Mouse (Mus musculus) gastrocnemius, postnatal 4 days (tissue): Measurements from ENCODE around the gene Atrip. TPM values are rescaled to one million over a fixed set of nuclear protein-coding genes. Genes with fewer than 3 reads are reported as not detected.

Experiments used
- DNase-seq, 2 experiments: peaks; one replicate each; pipeline ENCODE4 v3.0.0; 2021 to 2022; ENCODE audit warnings: low spot score in 2 of 2, mixed read lengths in 2 of 2
- total RNA-seq, 2 experiments: library from RNA; stranded (reverse); gene quantifications; 2 replicates each; pipeline ENCODE4 v1.2.3; 2021

Gene Atrip
- total RNA-seq, 2 experiments from 2014 or later: 10.4 to 13.5 TPM

DNA sequence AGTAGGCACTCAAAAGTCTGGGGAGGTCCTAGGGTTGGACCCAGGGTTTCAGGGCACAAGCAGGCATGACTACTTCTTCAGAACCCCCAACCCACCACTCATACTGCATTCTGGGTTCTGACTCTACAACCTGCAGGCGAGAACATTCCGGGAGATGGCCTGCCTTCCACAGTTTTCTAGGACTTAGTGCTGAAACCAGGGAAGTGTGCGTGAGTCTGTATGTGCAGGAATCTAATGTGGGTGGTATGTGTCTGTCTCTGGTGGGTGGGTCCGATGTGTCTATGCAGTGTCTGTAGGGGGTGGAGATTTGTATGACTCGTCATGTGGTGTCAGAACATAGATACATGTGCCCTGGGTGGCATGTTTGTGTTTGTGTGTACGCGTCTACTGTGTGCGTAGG lies 24.4 kb upstream of the Atrip start:
- DNase-seq: no peak

DNA sequence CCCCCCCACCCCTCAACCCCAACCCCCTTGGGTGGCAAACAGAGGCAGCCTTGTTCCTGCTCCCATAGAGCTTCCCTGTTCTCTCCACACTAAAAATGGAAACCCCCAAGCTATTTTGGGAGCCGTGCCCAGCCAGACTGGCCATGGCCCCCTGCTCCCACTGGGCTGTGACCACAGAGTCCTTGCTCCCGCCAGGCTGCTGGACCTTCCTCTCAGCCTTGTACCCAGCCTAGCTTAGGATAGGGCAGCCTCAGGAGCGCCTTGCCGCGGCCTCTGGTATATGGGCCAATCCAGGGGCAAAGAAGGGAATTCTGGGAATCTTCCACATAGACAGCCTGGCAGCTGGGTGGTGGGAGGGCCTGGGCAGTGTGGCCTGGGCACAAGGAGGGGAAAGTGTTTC lies 23.9 kb upstream of the Atrip start:
- no peak for DNase-seq

DNA sequence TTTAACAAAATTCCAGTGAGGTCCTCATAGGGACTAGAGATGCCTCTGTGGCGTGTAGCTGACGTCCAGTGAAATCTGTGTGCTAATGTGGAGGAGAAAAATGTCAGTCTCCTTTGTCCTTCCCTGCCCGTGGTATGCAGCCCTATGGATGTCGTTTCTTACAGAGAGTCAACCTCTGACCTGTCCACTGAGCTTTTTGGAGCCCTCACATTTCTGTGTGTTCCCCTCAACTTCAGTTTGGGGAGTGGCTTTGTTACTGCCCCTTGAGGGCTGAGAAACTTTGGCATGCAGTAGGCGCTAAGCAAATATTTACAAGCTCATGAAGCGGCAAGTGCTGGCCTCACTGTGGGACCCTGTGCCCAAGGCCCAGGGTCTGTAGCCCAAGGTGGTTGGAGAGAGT lies 23.4 kb upstream of the Atrip start:
- DNase-seq: no peak

DNA sequence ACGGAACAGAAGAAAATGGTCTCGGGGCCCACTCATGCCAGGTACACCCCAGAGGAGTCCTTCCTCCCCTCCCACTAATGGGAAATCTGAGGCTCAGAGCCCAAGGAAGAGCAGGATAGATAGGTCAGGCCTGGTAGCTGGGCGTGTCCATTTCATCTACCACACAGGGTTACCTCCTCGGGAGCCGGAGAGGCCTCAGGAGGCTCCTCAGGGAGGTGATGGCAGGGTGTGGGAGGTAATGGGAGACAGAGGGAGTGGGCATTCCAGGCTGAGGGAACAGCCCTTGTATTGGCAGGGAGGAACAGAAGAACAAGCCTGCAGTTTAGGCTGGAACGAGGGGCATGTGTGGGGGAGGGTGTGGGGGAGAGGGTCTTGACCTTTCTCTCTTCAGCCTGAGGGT lies 22.9 kb upstream of the Atrip start:
- no peak for DNase-seq

DNA sequence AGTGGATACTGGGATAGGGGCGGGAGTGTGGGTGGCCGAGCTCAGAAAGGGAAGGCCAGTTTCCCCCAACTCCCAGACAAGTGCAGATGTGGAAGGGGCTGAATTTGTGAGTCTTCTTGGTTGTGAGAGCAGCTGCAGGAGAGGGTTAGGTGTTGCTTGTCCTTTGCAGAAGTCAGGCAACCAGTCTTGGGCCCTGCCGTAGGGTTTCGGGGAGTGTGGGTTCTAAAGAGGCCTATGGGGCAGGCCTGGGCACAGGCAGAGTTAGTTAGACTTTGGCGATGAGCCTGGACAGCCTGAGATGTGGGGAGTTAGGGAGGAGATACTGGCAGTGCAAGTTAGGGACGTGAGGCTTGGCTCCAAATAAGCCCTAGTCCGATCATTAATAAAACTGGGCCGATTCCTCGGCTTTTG lies 22.3 kb upstream of the Atrip start:
- no peak for DNase-seq

DNA sequence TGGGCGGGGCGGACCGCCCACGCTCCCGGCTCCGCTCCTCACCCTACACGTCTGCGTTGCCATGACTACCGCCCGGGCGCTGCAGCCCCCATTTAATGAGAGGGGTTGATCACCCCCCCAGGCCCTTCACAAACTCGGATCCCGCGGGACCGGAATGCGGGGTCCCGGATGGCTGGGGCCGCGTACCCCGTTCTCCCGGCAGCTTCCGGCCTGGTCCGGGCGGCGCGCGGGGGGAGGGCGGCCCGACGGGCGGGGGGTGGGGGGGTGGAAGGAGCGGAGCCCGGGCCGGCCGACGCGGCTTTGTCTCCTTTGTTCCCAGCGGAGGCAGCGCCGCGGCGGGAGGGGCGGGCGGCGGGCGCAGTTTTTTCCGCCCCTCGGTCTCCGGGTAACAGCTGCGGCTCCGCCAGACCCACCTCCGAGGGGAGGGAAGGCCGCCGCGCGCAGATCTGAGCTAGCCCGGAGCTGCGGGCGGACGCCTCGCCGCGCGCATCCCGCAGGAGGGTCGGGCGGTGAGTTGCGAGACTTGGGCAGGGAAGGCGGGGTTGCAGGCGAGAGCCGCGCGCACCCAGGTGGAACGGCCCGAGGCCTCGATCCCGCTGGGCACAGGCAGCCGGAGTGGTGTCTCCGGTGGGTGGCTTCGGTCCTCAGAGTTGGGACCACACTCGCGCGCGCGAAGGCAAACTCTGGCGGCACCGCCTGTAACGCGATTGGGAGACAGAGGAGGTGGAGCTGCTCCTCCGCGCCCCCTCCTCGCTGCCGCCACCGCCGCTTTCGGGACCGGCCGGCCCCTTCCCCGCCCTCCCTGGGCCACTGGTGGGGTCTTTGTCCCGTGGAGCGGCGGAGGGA lies 21.4 kb upstream of the Atrip start, which contains the start of gene Plxnb1:
Gene Plxnb1 (plus strand): TSS at position 253 of the 846 bp plus-strand sequence.
- peak; percentile 45 to 67 for DNase-seq

DNA sequence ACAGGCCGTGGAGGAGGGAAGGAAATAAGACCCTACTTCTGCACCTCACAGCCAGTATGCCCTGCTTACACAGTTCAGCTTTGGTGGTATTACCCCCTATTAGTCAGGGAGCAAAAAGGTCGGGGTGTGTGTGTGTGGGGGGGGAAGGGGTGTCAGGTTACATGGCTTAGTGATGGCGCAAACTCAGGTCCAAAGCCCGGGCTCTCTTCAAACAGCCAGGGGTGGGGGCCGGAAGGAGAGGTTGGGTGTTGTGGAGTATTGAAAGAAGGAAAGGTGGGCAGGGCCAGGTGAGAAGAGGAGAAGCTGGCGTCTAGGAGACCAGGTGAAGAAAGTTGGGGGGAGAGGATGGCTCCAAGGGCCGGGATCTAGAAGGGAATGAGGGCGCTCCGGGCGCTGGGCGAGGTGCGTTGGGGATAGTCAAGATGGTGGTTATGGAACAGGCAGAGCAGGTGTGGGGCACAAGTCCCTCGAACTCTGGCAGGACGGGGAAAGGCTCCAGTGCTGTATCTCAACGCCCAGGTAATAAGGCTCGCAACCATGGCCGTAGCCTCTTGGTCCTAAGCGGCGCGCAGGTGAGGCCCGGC lies 20.7 kb upstream of the Atrip start:
- no peak for DNase-seq

DNA sequence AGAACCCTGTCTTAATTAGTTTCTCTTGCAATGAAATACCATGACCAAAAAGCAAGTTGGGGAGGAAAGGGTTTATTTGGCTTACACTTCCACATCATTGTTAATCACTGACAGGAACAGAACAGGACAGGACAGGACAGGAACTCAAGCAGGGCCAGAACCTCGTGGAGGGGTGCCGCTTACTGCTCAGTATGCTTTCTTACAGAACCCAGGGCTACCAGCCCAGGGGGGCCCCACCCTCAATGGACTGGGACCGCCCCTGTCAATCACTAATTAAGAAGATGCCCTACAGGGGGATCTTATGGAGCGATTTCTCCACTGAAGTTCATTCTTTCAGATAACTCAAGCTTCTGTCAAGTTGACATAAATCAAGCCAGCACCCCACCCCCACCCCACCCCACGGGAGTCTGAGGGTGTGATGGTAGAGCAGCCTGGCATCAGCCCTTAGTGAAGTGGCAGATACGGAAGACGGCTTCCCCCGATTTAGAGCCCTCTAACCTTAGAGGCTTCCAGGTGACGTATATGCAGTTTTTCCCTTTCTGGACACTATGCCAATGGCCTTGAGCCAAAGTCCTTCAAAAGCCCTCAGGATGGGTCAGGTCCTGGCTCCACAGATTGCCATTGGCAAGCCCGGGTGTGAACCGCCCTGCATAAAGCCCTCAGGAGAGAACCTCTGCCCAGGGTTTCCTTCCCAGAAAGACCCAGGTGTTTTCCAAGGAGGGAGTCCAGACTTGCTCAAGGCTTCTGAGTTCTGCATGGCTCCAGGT lies 20.0 kb upstream of the Atrip start:
- no peak for DNase-seq

DNA sequence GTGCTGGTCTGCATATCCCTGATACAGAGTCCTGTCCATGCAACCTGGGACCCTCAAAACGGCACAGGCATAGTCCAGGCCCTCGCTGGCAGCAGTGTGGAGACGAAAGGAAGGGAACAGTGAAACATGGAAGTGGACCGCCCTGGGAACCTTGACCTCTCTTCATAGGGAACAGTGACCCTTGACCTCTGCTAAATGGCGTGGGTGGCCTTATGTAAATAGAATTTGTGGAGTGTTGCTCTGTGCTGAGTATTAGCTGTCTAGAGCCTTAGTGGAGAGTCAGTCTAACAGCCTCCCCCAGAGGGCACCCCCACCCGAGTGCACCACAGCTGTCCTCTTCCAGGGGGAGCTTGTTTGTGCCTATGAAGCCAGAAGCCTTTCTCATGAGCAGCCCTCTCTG lies 18.9 kb upstream of the Atrip start:
- DNase-seq: no peak

DNA sequence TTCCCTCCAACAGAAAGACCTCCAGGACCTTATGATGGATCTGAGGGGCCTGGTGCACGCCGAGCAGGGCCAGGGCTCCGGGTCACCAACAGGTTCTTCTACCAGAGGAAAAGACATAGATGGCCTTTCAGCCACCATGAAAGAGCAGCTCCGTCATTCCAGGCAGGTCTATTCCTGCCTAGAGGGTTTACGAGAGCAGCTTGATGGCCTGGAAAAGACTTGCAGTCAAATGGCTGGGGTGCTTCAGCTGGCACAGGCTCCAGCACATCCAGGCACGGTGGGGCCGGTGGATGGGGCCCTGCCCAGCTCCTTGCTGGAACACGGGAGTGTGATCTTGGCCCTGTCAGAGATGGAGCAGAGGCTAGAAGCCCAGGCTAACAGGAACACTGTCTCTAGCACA lies 17.9 kb upstream of the Atrip start:
- no peak for DNase-seq

DNA sequence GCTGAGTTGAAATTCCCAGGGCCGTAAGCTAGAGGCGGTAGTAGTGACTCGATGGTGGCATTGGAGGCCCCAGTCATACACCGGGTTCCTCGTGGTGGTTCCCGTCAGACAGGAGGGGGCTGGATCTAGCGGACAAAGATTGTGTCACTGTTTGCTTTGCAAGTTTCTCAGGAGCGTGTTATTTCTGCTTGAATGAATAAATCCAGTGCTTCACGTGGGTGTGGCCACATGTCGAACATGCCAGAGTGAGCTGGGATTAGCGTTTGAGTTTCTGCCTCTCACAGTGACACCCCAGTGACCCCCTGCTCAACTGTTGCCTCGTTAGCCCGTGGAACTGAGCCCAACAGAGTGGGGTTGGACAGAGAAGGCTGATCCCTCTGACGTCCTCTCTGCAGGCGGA lies 16.5 kb upstream of the Atrip start:
- no peak for DNase-seq

DNA sequence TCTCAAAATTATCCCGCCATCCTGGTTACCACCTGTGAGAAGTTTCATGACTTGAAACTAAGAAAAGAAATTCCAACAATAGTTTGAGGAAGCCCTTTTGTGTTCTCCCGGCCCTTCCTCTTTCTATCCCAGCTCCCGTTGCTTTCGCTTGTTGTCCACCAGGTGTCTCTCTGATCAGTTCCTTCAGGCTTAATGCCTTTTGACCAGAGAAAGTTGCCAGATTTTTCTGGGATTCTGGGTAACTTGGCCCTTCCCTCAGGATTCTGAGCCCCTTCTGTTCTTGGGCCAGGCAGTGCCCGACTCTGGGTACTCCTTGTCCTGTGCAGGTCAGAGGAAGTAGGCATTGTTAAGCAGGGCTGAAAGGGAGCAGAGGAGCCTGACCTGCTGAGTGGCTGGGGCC lies 14.1 kb upstream of the Atrip start:
- peak in 1 of 2 experiments; percentile 49 for DNase-seq

DNA sequence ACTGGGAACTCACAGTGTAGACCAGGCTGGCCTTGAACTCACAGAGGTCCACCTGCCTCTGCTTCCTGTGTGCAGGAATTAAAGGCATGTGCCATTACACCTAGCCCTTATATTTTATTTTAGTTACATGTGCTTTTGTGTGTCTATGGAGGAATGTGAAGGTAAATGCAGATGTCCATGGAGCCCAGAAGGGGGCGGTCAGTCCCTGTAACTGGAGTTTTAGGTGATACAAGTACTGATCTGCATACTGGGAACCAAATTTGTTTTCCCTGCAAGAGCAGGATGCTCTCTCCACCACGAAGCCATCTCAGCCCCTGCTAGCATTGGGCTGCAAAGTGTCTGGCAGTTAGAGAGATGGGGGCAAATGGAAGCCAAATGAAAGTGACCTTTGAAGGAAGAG lies 11.0 kb upstream of the Atrip start:
- no peak for DNase-seq

DNA sequence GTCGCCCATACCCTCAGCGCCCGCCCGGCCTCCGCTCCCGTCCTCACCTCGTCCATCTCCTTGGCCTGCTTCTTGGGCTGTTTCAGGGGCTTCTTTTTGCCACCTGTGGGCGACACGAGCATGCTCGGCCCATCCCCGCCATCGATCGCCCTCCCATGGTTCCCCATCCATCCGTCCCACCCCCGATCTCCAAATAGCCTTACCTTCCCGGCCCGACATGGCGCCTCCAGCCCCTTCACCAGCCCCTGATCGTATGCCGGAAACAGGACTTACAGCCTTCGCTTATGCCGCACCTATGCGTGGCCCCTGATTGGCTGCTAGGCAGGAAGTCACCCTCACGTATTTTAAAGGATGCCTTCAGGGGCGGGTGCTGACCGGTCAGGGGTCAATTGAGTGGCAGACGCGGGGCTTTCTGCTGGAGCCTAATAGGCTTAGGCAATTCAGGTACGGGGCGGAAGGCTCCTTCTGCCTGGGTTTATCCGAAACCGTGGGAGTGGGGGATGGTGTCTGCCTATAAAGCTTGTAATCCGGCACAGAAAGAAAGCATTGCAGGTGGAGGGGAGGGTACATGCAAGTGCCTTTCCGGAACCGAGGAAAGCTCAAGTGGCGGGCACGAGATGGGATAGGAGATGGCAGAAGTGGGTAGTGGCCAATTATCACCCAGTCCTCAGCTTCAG lies 8.3 kb upstream of the Atrip start, which contains the start of the genes Ccdc51 and Tma7:
Gene Ccdc51 (plus strand): TSS at position 370 of the 677 bp plus-strand sequence.
Gene Tma7 (minus strand): TSS at position 464 of the 677 bp plus-strand sequence.
- peak; percentile 50 to 77 for DNase-seq

DNA sequence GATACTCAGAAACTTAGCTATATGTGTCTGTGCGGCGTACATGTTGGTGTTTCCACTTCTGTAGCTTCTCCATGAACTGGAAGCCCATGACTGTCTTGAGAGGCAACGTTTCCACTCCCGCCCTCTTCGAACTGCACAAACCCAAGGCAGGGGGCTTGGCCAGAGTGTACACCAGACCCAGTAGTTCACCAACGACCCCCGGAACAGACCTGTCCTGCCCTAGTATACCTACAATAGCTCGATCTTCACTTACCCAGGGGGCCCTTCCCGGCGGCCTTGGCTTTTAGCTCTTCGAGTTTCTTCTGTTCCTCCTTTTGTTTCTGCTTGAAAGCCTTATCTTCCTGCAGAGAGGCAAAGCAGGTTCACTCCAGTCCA lies 7.8 kb upstream of the Atrip start:
- DNase-seq: no peak

DNA sequence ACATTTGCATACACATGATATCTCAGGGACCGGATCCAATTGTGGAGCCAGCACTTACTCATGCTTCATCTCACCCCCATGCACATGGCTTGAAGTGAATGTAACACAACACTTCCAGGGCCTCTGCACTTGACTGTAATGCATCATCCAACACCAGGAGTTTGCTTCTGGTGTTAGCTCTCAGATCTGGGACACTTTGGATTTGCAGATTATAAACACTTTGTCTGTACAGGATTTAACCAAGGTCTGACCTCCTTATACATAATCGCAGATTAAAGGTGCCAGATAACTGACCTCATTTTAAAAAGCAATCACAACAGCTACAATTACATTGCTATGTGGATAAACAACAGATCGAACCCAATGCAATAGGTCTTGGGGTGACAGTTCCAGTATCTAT lies 6.6 kb upstream of the Atrip start:
- no peak for DNase-seq

DNA sequence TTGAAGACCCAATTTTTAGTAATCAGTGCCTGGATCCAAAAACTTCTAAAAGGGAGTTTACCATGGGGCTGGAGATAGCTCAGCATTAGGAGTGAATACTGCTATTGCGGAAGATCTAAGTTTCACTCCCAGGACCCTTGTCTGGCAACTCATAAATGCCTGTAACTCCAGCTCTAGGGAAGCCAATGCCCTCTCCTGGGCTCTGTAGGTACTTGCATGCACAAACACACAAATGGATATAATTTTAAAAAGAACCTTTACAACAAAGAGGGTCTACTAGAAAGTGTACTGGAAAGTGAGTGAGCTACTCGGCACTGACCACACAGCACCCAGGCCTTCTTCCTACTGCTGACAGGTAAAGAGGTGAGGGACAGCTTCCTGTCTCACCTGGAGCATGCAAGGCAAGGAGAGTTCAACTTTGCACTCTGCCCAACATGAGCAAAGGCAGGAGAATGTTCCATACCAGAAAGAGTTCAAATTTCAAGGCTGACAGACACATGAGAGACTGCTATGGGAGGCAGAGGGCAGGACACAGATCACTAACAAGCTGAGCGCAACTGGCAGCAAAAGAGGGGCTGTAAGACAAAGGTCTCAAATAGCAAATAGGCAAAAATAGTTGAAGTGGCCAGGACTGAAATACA lies 5.7 kb downstream of the Atrip start:
- DNase-seq: no peak

DNA sequence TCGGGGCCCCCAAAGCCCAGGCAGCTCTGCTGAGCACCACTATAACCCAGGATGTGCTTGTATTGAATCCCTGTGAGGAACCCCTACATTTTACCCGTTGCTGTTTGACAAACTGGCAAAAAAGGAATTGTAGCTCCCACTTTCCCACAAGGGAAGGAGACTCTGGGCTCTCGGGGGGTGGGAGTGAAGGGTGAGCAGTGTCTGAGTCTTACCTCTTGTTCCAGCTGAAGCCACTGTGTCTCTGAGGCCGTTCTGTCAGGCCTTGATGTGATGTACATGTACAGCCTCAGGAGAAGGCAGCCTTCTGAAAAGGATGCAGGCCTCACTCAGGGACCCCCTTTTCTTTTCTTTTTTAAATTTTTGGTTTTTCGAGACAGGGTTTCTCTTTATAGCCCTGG lies 13.0 kb downstream of the Atrip start:
- peak in 1 of 2 experiments; percentile 12 for DNase-seq

DNA sequence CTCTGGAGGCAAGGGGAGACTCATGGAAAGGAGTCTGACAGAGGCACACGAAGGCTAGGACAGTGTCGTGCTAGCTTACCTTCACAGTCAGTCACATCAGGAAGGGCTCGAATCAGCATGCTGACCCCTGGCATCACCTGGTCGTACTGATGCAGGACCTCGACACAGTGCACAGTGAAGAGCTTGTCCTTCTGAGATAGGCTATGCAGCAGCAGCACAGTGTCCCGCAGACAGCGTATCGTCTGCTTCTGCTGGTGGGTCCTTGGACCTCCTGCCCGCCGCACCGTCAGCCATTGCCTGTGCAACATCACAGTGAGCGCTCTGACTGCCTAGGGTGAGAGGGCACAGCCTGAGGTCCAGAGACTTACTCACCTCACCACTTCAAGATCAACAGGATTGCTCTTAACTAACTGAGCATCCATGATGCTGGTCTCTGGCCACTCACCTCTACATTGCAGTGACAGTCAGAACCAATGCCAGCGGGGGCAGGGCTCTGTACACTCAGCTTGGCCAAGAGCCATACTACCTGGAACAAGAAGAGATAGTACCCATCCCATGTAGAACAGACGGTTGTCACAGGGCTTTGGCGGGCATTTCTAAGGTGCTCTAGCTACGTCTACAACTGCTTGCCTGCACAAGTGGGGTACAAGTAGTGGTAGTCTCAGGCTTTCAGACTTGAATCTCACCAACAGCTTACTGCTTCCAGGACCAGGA lies 13.6 kb downstream of the Atrip start:
- DNase-seq: peak in 1 of 2 experiments; percentile 15
